Mouse (Mus musculus): ENCODE measurements around the gene Scnn1a. TPM values are rescaled to one million over a fixed set of nuclear protein-coding genes. Genes with fewer than 3 reads are reported as not detected.

The Scnn1a gene
- polyA plus RNA-seq, 1 experiment from 2014 or later: 18.5 TPM

DNA sequence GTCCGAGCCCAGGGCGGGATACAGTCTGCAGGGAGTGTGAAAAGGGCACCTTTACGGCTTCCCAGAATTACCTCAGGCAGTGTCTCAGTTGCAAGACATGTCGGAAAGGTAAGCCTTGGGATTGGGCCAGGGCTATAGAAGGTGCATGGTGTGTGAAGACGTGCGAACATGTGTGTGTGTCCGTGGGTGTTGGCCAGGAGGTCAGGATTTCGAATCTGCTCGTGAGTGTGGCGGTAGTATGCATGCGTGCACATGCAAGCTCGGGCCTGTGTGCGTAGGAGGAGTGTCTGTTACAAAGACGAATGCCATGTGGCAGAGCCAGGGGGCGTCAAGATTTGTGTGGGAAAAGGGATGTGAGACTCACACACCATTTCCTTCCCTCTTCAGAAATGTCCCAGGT is 36.9 kb downstream of the Scnn1a start:
- Histone ChIP-seq H3K4me3 (ENCODE audit: low read depth, low read length) (no peak overlapping the region), H3K4me2 (replicated peaks; ENCODE audit: low read depth) (no peak overlapping the region), H3K9ac (ENCODE audit: low read length) (no peak overlapping the region; the same call in 1 of the 2 replicates), H3K9me3 (ENCODE audit: control insufficient read depth, low read length) (no peaks in the 10 kb centered on the region), H3K27me3 (ENCODE audit: control insufficient read depth, insufficient read depth, low read length) (no peaks in the 10 kb centered on the region), H3K36me3 (ENCODE audit: control insufficient read depth, insufficient read depth, low read length) (peaks cover 42% of the 10 kb centered on the region), H3K27ac (replicated peaks) (no peak overlapping the region), H3K4me1 (replicated peaks; ENCODE audit: control insufficient read depth, insufficient read depth) (peaks cover 18% of the 10 kb centered on the region)
- DNase-seq (ENCODE audit: low spot score): no peak
- TF ChIP-seq CTCF (IDR thresholded peaks at IDR 0.05; ENCODE audit: low read depth): no peak
- no peak for TF ChIP-seq EP300 (optimal IDR thresholded peaks at IDR 0.05)
- ATAC-seq (ENCODE audit: low FRiP score, low TSS enrichment): no peak
- 67% methylated on average over 15 of the region's 15 CpGs for WGBS

DNA sequence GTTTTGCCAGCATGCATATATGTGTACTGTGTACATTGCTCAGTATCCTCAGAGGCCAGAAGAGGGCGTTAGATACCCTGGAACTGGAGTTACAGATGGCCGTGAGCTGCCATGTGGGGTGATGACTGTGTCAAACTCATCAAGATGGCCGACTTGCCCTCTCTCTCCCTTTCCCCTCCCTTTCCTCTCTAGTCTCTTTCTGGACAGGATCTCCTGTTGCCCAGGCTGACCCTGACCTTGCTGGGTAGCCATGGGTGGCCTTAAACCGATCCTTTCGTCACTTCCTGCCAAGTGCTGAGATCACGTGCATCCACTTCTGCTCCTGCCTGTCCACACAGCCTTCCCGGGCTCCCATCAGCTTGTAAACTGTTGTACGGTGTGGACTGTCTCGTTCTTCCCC is 39.5 kb downstream of the Scnn1a start:
- Histone ChIP-seq H3K9me3 (ENCODE audit: control insufficient read depth, low read length) (no peaks in the 10 kb centered on the region), H3K4me2 (replicated peaks; ENCODE audit: low read depth) (no peak overlapping the region), H3K4me1 (replicated peaks; ENCODE audit: control insufficient read depth, insufficient read depth) (peaks cover 11% of the 10 kb centered on the region), H3K27me3 (ENCODE audit: control insufficient read depth, insufficient read depth, low read length) (no peaks in the 10 kb centered on the region), H3K9ac (ENCODE audit: low read length) (no peak overlapping the region), H3K36me3 (ENCODE audit: control insufficient read depth, insufficient read depth, low read length) (peaks cover 43% of the 10 kb centered on the region), H3K27ac (replicated peaks) (no peak overlapping the region), H3K4me3 (ENCODE audit: low read depth, low read length) (no peak overlapping the region)
- no peak for ATAC-seq (ENCODE audit: low FRiP score, low TSS enrichment)
- no peak for TF ChIP-seq EP300 (optimal IDR thresholded peaks at IDR 0.05)
- TF ChIP-seq CTCF (IDR thresholded peaks at IDR 0.05; ENCODE audit: low read depth): peak; percentile 48
- 51% methylated on average over 9 of the region's 9 CpGs for WGBS
- DNase-seq (ENCODE audit: low spot score): no peak

DNA sequence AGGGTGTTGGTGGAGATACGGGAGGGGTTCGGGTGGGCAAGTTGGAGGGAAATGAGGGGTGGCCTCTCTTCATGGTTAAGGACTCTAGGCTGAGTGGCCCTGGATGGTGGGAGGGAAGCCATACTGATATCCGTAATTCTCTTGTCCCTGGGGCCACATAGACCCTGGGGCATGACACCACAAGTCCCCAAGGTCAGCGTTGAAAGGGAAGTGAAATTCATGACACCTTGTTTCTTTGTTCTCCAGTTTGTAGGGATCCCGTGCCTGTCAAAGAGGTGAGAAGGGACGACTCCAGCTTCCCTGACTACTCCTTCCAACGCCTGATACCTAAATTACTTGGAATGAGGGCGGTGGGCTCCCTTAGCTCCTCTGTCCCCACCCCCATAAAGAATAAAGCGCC is 40.4 kb downstream of the Scnn1a start:
- no peak for TF ChIP-seq EP300 (optimal IDR thresholded peaks at IDR 0.05)
- no peak for TF ChIP-seq CTCF (IDR thresholded peaks at IDR 0.05; ENCODE audit: low read depth)
- Histone ChIP-seq H3K9me3 (ENCODE audit: control insufficient read depth, low read length) (no peaks in the 10 kb centered on the region), H3K27me3 (ENCODE audit: control insufficient read depth, insufficient read depth, low read length) (no peaks in the 10 kb centered on the region), H3K36me3 (ENCODE audit: control insufficient read depth, insufficient read depth, low read length) (peaks cover 43% of the 10 kb centered on the region), H3K4me2 (replicated peaks; ENCODE audit: low read depth) (no peak overlapping the region), H3K4me1 (replicated peaks; ENCODE audit: control insufficient read depth, insufficient read depth) (peaks cover 3% of the 10 kb centered on the region), H3K9ac (ENCODE audit: low read length) (no peak overlapping the region), H3K27ac (replicated peaks) (no peak overlapping the region), H3K4me3 (ENCODE audit: low read depth, low read length) (no peak overlapping the region)
- WGBS: 72% methylated on average over 9 of the region's 9 CpGs
- no peak for DNase-seq (ENCODE audit: low spot score)
- ATAC-seq (ENCODE audit: low FRiP score, low TSS enrichment): no peak

DNA sequence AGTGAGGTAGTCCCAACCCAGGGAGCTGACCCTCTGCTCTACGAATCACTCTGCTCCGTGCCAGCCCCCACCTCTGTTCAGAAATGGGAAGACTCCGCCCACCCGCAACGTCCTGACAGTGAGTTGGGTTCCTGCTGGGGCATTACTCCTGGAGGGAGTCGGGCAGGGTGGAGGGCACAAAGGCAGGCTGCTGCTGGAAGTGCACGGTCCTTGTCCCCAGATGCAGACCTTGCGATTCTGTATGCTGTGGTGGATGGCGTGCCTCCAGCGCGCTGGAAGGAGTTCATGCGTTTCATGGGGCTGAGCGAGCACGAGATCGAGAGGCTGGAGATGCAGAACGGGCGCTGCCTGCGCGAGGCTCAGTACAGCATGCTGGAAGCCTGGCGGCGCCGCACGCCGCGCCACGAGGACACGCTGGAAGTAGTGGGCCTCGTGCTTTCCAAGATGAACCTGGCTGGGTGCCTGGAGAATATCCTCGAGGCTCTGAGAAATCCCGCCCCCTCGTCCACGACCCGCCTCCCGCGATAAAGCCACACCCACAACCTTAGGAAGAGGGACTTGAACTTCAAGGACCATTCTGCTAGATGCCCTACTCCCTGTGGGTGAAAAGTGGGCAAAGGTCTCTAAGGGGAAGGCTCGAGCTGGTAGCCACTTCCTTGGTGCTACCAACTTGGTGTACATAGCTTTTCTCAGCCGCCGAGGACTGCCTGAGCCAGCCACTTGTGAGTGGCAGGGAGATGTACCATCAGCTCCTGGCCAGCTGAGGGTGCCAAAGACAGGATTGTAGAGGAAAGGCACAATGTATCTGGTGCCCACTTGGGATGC is 41.2 kb downstream of the Scnn1a start:
- TF ChIP-seq EP300 (optimal IDR thresholded peaks at IDR 0.05): no peak
- peak; percentile 67 for TF ChIP-seq CTCF (IDR thresholded peaks at IDR 0.05; ENCODE audit: low read depth)
- H3K27me3 ChIP-seq (ENCODE audit: control insufficient read depth, insufficient read depth, low read length): no peaks in the 10 kb centered on the region
- H3K36me3 ChIP-seq (ENCODE audit: control insufficient read depth, insufficient read depth, low read length): peaks cover 43% of the 10 kb centered on the region
- peaks cover 2% of the 10 kb centered on the region; the same call in 1 of the 2 replicates for H3K4me1 ChIP-seq (replicated peaks; ENCODE audit: control insufficient read depth, insufficient read depth)
- H3K4me3 ChIP-seq (ENCODE audit: low read depth, low read length): no peak overlapping the region
- no peak overlapping the region for H3K27ac ChIP-seq (replicated peaks)
- WGBS: 46% methylated on average over 38 of the region's 38 CpGs
- ATAC-seq (ENCODE audit: low FRiP score, low TSS enrichment) (peak; percentile 27; the same call in 1 of the 2 replicates), DNase-seq (ENCODE audit: low spot score) (peak; percentile 61)
- no peaks in the 10 kb centered on the region for H3K9me3 ChIP-seq (ENCODE audit: control insufficient read depth, low read length)
- no peak overlapping the region for H3K9ac ChIP-seq (ENCODE audit: low read length)
- no peak overlapping the region for H3K4me2 ChIP-seq (replicated peaks; ENCODE audit: low read depth)

DNA sequence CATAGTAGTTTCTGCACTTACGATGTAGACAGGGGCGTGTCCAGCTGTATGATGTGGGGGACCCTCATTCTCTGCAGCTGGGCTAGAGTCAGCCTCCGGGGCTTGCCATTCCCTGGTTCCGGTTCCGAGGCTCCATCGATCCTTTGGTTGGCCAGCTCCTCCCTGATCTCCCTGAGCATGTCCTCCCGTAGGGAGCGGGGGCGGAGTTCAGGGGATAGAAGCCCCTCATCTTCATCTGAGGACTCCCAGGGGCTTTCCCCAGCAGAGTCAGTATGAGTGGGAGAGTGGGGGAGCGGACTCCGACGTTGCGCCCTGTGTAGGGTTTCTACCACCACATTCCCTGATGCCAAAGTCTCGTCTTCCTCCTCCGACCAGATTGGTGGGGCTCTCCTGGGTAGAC is 42.6 kb downstream of the Scnn1a start:
- ATAC-seq (ENCODE audit: low FRiP score, low TSS enrichment): no peak
- 0 out of 2 replicates have a peak overlapping the region, but pooled peaks have one; percentile 13 for H3K27ac ChIP-seq (replicated peaks)
- H3K9ac ChIP-seq (ENCODE audit: low read length): peak overlapping the region; percentile 13; the same call in 1 of the 2 replicates

More for the DNA sequence above, 42.6 kb downstream of the Scnn1a start:
- Histone ChIP-seq H3K4me3 (ENCODE audit: low read depth, low read length) (no peak overlapping the region), H3K9me3 (ENCODE audit: control insufficient read depth, low read length) (no peaks in the 10 kb centered on the region), H3K27me3 (ENCODE audit: control insufficient read depth, insufficient read depth, low read length) (no peaks in the 10 kb centered on the region), H3K4me1 (replicated peaks; ENCODE audit: control insufficient read depth, insufficient read depth) (peaks cover 2% of the 10 kb centered on the region; the same call in 1 of the 2 replicates), H3K36me3 (ENCODE audit: control insufficient read depth, insufficient read depth, low read length) (peaks cover 36% of the 10 kb centered on the region), H3K4me2 (replicated peaks; ENCODE audit: low read depth) (no peak overlapping the region)
- WGBS: 52% methylated on average over 15 of the region's 15 CpGs
- DNase-seq (ENCODE audit: low spot score): no peak
- no peak for TF ChIP-seq EP300 (optimal IDR thresholded peaks at IDR 0.05)
- TF ChIP-seq CTCF (IDR thresholded peaks at IDR 0.05; ENCODE audit: low read depth): no peak
